Mouse (Mus musculus) CH12.LX (cell line): ENCODE measurements at regions not wholly inside any gene's neighbourhood (a gene's known extent, or its start where the extent isn't known, plus 50 kb on each side); places are given as distances from the start of the nearest gene placed in this dataset.

Experiments used
- CTCF ChIP-seq, 2 experiments: IDR thresholded peaks in 1 of 2; conservative IDR thresholded peaks in 1 of 2; 2 replicates each; pipeline ENCODE4 v1.5.1; 2011 to 2012; ENCODE audit warnings: low read depth in 2 of 2, low read length in 2 of 2, improper control_type of control experiment in 1 of 2, inconsistent platforms in 1 of 2, mild to moderate bottlenecking in 1 of 2, moderate library complexity in 1 of 2
- EP300 ChIP-seq: IDR thresholded peaks from 2 replicates; pipeline ENCODE4 v1.6.1; 2011; ENCODE audit warnings: low read length, improper control_type of control experiment
- HCFC1 ChIP-seq: IDR thresholded peaks from 2 replicates; pipeline ENCODE4 v1.6.1; 2012; ENCODE audit warnings: low read depth, mild to moderate bottlenecking, inconsistent platforms, low read length, improper control_type of control experiment
- MXI1 ChIP-seq: IDR thresholded peaks from 2 replicates; pipeline ENCODE4 v1.6.1; 2011; ENCODE audit warnings: mild to moderate bottlenecking, low read depth, low read length, improper control_type of control experiment
- POLR2A ChIP-seq: IDR thresholded peaks from 2 replicates; pipeline ENCODE4 v1.6.1; 2011; ENCODE audit warnings: low read depth, mild to moderate bottlenecking, improper control_type of control experiment, low read length
- USF1 ChIP-seq: IDR thresholded peaks from 2 replicates; pipeline ENCODE4 v1.6.1; 2014; ENCODE audit warnings: low read depth, mild to moderate bottlenecking, inconsistent platforms, low read length, improper control_type of control experiment
- USF2 ChIP-seq: conservative IDR thresholded peaks from 2 replicates; pipeline ENCODE4 v1.6.1; 2011; ENCODE audit warnings: low read depth, low read length, improper control_type of control experiment
- ZKSCAN1 ChIP-seq: IDR thresholded peaks from 2 replicates; pipeline ENCODE4 v1.6.1; 2012; ENCODE audit warnings: low read depth, inconsistent platforms, low read length, improper control_type of control experiment, borderline replicate concordance

DNA sequence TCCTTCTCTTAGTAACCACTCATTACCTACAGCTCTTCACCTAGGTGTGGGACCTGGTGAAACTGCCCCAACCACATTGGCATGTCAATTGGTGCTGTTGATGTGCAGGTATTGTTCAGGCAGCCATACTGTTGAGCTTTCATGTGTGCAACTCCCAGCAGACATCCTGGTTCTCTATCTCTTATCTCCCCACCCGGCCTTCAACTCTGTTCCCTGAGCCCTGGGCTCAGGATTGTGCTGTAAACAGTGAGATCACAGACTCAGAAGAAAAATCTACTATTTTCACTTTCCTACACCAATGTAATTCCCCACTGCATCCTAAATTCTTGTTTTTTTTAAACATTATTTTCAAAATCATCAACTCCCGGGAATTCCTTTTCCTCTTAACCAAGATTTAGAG is 122.1 kb downstream of the Cartpt start:
- no peak for TF ChIP-seq EP300
- TF ChIP-seq POLR2A = no peak
- TF ChIP-seq CTCF (conservative IDR thresholded peaks at IDR 0.05 in 1 of 2, IDR thresholded peaks at IDR 0.05 in 1 of 2; ENCODE audit: low read depth in 2 of 2, low read length in 2 of 2) = no peak
- TF ChIP-seq USF2 = no peak
- no peak for TF ChIP-seq ZKSCAN1
- TF ChIP-seq MXI1 = no peak
- TF ChIP-seq USF1 = no peak
- TF ChIP-seq HCFC1 = no peak
